Mouse (Mus musculus): ENCODE measurements at regions not wholly inside any gene's neighbourhood (a gene's known extent, or its start where the extent isn't known, plus 50 kb on each side); places are given as distances from the start of the nearest gene placed in this dataset.

GRCm38 (mm10) chr12:106922571-106922991 is 565.9 kb upstream of the 3110018I06Rik start:
- DNase-seq, result no peak

- DNase-seq, result no peak
Observed at GRCm38 (mm10) chr12:106928389-106928788, 560.0 kb upstream of the 3110018I06Rik start.

GRCm38 (mm10) chr12:106929161-106929560 is 559.3 kb upstream of the 3110018I06Rik start:
- no peak for DNase-seq

- DNase-seq, result no peak
Observed at GRCm38 (mm10) chr12:106931591-106931990, 556.8 kb upstream of the 3110018I06Rik start.

GRCm38 (mm10) chr12:106939381-106939780 is 549.1 kb upstream of the 3110018I06Rik start:
- no peak for DNase-seq

- DNase-seq, result no peak
Observed at GRCm38 (mm10) chr12:106943874-106944273, 544.6 kb upstream of the 3110018I06Rik start.

GRCm38 (mm10) chr12:106952621-106953020 is 535.8 kb upstream of the 3110018I06Rik start:
- no peak for DNase-seq

- DNase-seq, result no peak
Observed at GRCm38 (mm10) chr12:106955778-106956177, 532.7 kb upstream of the 3110018I06Rik start.

GRCm38 (mm10) chr12:106956266-106956665 is 532.2 kb upstream of the 3110018I06Rik start:
- no peak for DNase-seq

- no peak for DNase-seq
Observed at GRCm38 (mm10) chr12:106961991-106962390, 526.4 kb upstream of the 3110018I06Rik start.

- DNase-seq, result peak; percentile 74
Observed at GRCm38 (mm10) chr12:106963762-106964161, 524.7 kb upstream of the 3110018I06Rik start.

- no peak for DNase-seq
Observed at GRCm38 (mm10) chr12:106969873-106970272, 518.6 kb upstream of the 3110018I06Rik start.

- no peak for DNase-seq
Observed at GRCm38 (mm10) chr12:106992421-106992820, 496.0 kb upstream of the 3110018I06Rik start.

GRCm38 (mm10) chr12:106993011-106993410 is 495.4 kb upstream of the 3110018I06Rik start:
- no peak for DNase-seq

GRCm38 (mm10) chr12:107010995-107011786 is 477.2 kb upstream of the 3110018I06Rik start:
- peak; percentile 51 for DNase-seq

GRCm38 (mm10) chr12:107016801-107017200 is 471.6 kb upstream of the 3110018I06Rik start:
- DNase-seq, result peak; percentile 56

GRCm38 (mm10) chr12:107021806-107022205 is 466.6 kb upstream of the 3110018I06Rik start:
- peak; percentile 48 for DNase-seq

GRCm38 (mm10) chr12:107026821-107027220 is 461.6 kb upstream of the 3110018I06Rik start:
- DNase-seq, result no peak

GRCm38 (mm10) chr12:107027842-107028549 is 460.4 kb upstream of the 3110018I06Rik start:
- no peak for DNase-seq

GRCm38 (mm10) chr12:107028985-107029384 is 459.4 kb upstream of the 3110018I06Rik start:
- DNase-seq, result no peak

GRCm38 (mm10) chr12:107036357-107036756 is 452.1 kb upstream of the 3110018I06Rik start:
- peak; percentile 82 for DNase-seq

GRCm38 (mm10) chr12:107041927-107042652 is 446.3 kb upstream of the 3110018I06Rik start:
- no peak for DNase-seq

- DNase-seq, result no peak
Observed at GRCm38 (mm10) chr12:107046496-107046895, 441.9 kb upstream of the 3110018I06Rik start.
